Mouse (Mus musculus) ES-Bruce4 (cell line): ENCODE data around the gene Strn4. TPM values are rescaled to one million over a fixed set of nuclear protein-coding genes. Genes with fewer than 3 reads are reported as not detected.

Experiments
- H3K27ac ChIP-seq: 2 replicates; pipeline ENCODE4 v1.5.1; 2012; ENCODE audit warnings: low read length, inconsistent platforms; ENCODE audit not compliant: insufficient read depth
- H3K27me3 ChIP-seq: 2 replicates; pipeline ENCODE4 v1.6.1; 2012; ENCODE audit warnings: mild to moderate bottlenecking, low read length, inconsistent platforms; ENCODE audit not compliant: control insufficient read depth, poor library complexity, insufficient read depth, severe bottlenecking
- H3K36me3 ChIP-seq: 2 replicates; pipeline ENCODE4 v1.6.1; 2012; ENCODE audit warnings: inconsistent platforms, mild to moderate bottlenecking, low read length, moderate library complexity; ENCODE audit not compliant: control insufficient read depth, poor library complexity, insufficient read depth, severe bottlenecking
- H3K4me1 ChIP-seq: one replicate; pipeline ENCODE4 v1.8.1; 2011; ENCODE audit warnings: low read length; ENCODE audit not compliant: control insufficient read depth, insufficient read depth
- H3K4me3 ChIP-seq: 2 replicates; pipeline ENCODE4 v1.5.1; 2011; ENCODE audit warnings: low read depth, mild to moderate bottlenecking, low read length
- H3K9ac ChIP-seq: 2 replicates; pipeline ENCODE4 v1.6.1; 2012; ENCODE audit warnings: low read depth, mild to moderate bottlenecking, inconsistent platforms; ENCODE audit not compliant: poor library complexity, severe bottlenecking
- H3K9me3 ChIP-seq: replicated peaks from 2 replicates; pipeline ENCODE4 v1.6.1; 2012; ENCODE audit warnings: mild to moderate bottlenecking, low read length, inconsistent platforms; ENCODE audit not compliant: control insufficient read depth, poor library complexity, insufficient read depth, severe bottlenecking
- CTCF ChIP-seq: IDR thresholded peaks from one replicate; pipeline ENCODE4 v1.8.1; 2011; ENCODE audit warnings: low read depth, low read length
- EP300 ChIP-seq: IDR thresholded peaks from 2 replicates; pipeline ENCODE4 v1.6.1; 2011; ENCODE audit warnings: low read depth, low read length; ENCODE audit not compliant: insufficient read depth
- POLR2A ChIP-seq: IDR thresholded peaks from one replicate; pipeline ENCODE4 v1.8.1; 2011; ENCODE audit warnings: low read length; ENCODE audit not compliant: insufficient read depth
- polyA plus RNA-seq: library from polyadenylated mRNA; stranded (reverse); fragments of >200 nt; gene quantifications from 2 replicates; pipeline ENCODE4 v1.2.4, GENCODE M21; 2011; ENCODE audit warnings: low read depth; ENCODE audit not compliant: missing spikeins, insufficient read depth, insufficient read length

Strn4 gene
- polyA plus RNA-seq, 1 experiment, result 53.5 TPM

- Histone ChIP-seq H3K4me1 (peaks cover 2% of the 10 kb centered on the region), H3K4me3 (no peak overlapping the region), H3K36me3 (no peaks in the 10 kb centered on the region), H3K27ac (no peak overlapping the region), H3K9ac (no peak overlapping the region), H3K27me3 (no peaks in the 10 kb centered on the region), H3K9me3 (no peaks in the 10 kb centered on the region)
- TF ChIP-seq POLR2A (no peak), EP300 (no peak), CTCF (no peak)
Measured at GRCm38 (mm10) chr7:16847507-16847906, 31.8 kb downstream of the Strn4 start.

- Histone ChIP-seq H3K36me3 (no peaks in the 10 kb centered on the region), H3K27me3 (no peaks in the 10 kb centered on the region), H3K9ac (no peak overlapping the region), H3K27ac (no peak overlapping the region), H3K4me3 (no peak overlapping the region), H3K4me1 (peaks cover 7% of the 10 kb centered on the region), H3K9me3 (no peaks in the 10 kb centered on the region)
- TF ChIP-seq POLR2A, result no peak
- TF ChIP-seq EP300, result no peak
- peak; percentile 76 for TF ChIP-seq CTCF
Measured at GRCm38 (mm10) chr7:16848579-16848978, 32.9 kb downstream of the Strn4 start.

- Histone ChIP-seq H3K27ac (no peak overlapping the region), H3K4me1 (peaks cover 5% of the 10 kb centered on the region), H3K36me3 (no peaks in the 10 kb centered on the region), H3K27me3 (no peaks in the 10 kb centered on the region), H3K9ac (no peak overlapping the region), H3K9me3 (no peaks in the 10 kb centered on the region), H3K4me3 (no peak overlapping the region)
- TF ChIP-seq POLR2A (no peak), EP300 (no peak)
Measured at GRCm38 (mm10) chr7:16851636-16852035, 35.9 kb downstream of the Strn4 start.

- Histone ChIP-seq H3K27ac (no peak overlapping the region), H3K9me3 (no peaks in the 10 kb centered on the region), H3K9ac (no peak overlapping the region), H3K27me3 (no peaks in the 10 kb centered on the region), H3K36me3 (no peaks in the 10 kb centered on the region), H3K4me1 (peaks cover 5% of the 10 kb centered on the region), H3K4me3 (no peak overlapping the region)
- TF ChIP-seq CTCF (no peak), POLR2A (no peak), EP300 (no peak)
Measured at GRCm38 (mm10) chr7:16853302-16853831, 37.7 kb downstream of the Strn4 start.

GRCm38 (mm10) chr7:16858336-16858735 is 42.6 kb downstream of the Strn4 start:
- Histone ChIP-seq H3K9me3 (no peaks in the 10 kb centered on the region), H3K27ac (no peak overlapping the region), H3K27me3 (no peaks in the 10 kb centered on the region), H3K4me1 (peaks cover under 1% of the 10 kb centered on the region), H3K4me3 (peak overlapping the region; percentile 55), H3K9ac (0 out of 2 replicates have a peak overlapping the region, but pooled peaks have one; percentile 25), H3K36me3 (no peaks in the 10 kb centered on the region)
- TF ChIP-seq POLR2A (no peak), CTCF (peak; percentile 86)

- Histone ChIP-seq H3K36me3 (no peaks in the 10 kb centered on the region), H3K9me3 (no peaks in the 10 kb centered on the region), H3K27me3 (no peaks in the 10 kb centered on the region), H3K9ac (no peak overlapping the region), H3K4me3 (no peak overlapping the region), H3K4me1 (no peaks in the 10 kb centered on the region), H3K27ac (no peak overlapping the region)
- peak; percentile 6 for TF ChIP-seq CTCF
- no peak for TF ChIP-seq EP300
- TF ChIP-seq POLR2A, result no peak
Measured at GRCm38 (mm10) chr7:16859902-16860651, 44.4 kb downstream of the Strn4 start.
